Mouse (Mus musculus) ES-E14 (cell line): ENCODE results near the gene Gm20671. TPM values are rescaled to one million over a fixed set of nuclear protein-coding genes. Genes with fewer than 3 reads are reported as not detected.
A peak's percentile ranks its signal among the peaks of the same experiment; 100 is the strongest.
"Not testable (repeated sequence)": the region's sequence is repeated elsewhere in the genome, so short reads cannot be mapped to it uniquely, and the experiment has no call there.

ENCODE experiments used
- DNase-seq: peaks from one replicate; pipeline ENCODE4 v3.0.0-alpha.2; 2013; ENCODE audit warnings: low read depth, low spot score
- H3K27ac ChIP-seq: 2 replicates; pipeline ENCODE4 v1.5.1; 2012; ENCODE audit warnings: low read depth, mild to moderate bottlenecking, low read length, moderate library complexity, mixed read lengths; ENCODE audit not compliant: poor library complexity, insufficient read depth, severe bottlenecking
- H3K36me3 ChIP-seq: 2 replicates; pipeline ENCODE4 v1.6.1; 2012; ENCODE audit warnings: mild to moderate bottlenecking, low read length, moderate library complexity, mixed read lengths; ENCODE audit not compliant: control insufficient read depth, poor library complexity, insufficient read depth, severe bottlenecking
- H3K4me1 ChIP-seq, 2 experiments: fragments of 150-350 bp in 1 of 2; sonication (generic) in 1 of 2; 2 replicates each; pipeline ENCODE4 v1.6.1; 2012; ENCODE audit warnings: low read length in 2 of 2, mild to moderate bottlenecking in 1 of 2, mixed read lengths in 1 of 2; ENCODE audit not compliant: control insufficient read depth in 2 of 2, insufficient read depth in 2 of 2, poor library complexity in 1 of 2
- H3K4me3 ChIP-seq, 2 experiments: fragments of 150-350 bp in 1 of 2; sonication (generic) in 1 of 2; 2 replicates each; pipeline ENCODE4 v1.5.1; 2012; ENCODE audit warnings: low read length in 2 of 2, low read depth in 1 of 2, mild to moderate bottlenecking in 1 of 2, mixed read lengths in 1 of 2; ENCODE audit not compliant: insufficient read depth in 1 of 2, poor library complexity in 1 of 2, severe bottlenecking in 1 of 2
- H3K9ac ChIP-seq: 2 replicates; pipeline ENCODE4 v1.6.1; 2012; ENCODE audit warnings: low read depth, mild to moderate bottlenecking, low read length, mixed read lengths; ENCODE audit not compliant: poor library complexity, insufficient read depth, severe bottlenecking
- H3K9me3 ChIP-seq: fragments of 150-350 bp; sonication (generic); 2 replicates; pipeline ENCODE4 v1.6.1; 2012; ENCODE audit warnings: low read depth, mild to moderate bottlenecking, low read length; ENCODE audit not compliant: control insufficient read depth, insufficient read depth
- CHD2 ChIP-seq: IDR thresholded peaks from 2 replicates; pipeline ENCODE4 v1.6.1; 2014; ENCODE audit warnings: mild to moderate bottlenecking, low read depth, low read length, inconsistent platforms
- HCFC1 ChIP-seq: IDR thresholded peaks from 2 replicates; pipeline ENCODE4 v1.6.1; 2012; ENCODE audit warnings: low read length, inconsistent platforms, borderline replicate concordance; ENCODE audit not compliant: insufficient read depth
- MAFK ChIP-seq: IDR thresholded peaks from 2 replicates; pipeline ENCODE4 v1.6.1; 2014; ENCODE audit warnings: mild to moderate bottlenecking, low read depth, low read length, inconsistent platforms; ENCODE audit not compliant: insufficient read depth
- ZC3H11A ChIP-seq: IDR thresholded peaks from 2 replicates; pipeline ENCODE4 v1.6.1; 2012; ENCODE audit warnings: low read depth, mild to moderate bottlenecking, inconsistent platforms, low read length, borderline replicate concordance
- ZNF384 ChIP-seq: IDR thresholded peaks from 2 replicates; pipeline ENCODE4 v1.6.1; 2012; ENCODE audit warnings: low read depth, low read length, inconsistent platforms
- in situ Hi-C, 2 experiments: fragments of 600-800 bp; cut with MboI; formaldehyde crosslinking; loops; one replicate each; pipeline ENCODE4 v1.15.1; 2025; ENCODE audit warnings: low sequenced_read_pairs in 2 of 2, inconsistent platforms in 1 of 2; ENCODE audit not compliant: unreplicated experiment in 2 of 2
- total RNA-seq: library from RNA; depleted of rRNA; stranded (reverse); fragments of 300-350 nt; gene quantifications from 2 replicates; pipeline ENCODE4 v1.2.3, GENCODE M21; 2012

The Gm20671 gene
- total RNA-seq, 1 experiment = not detected

- H3K9me3 ChIP-seq = no peaks in the 10 kb centered on the region
- H3K36me3 ChIP-seq = peaks cover 15% of the 10 kb centered on the region
- no peaks in the 10 kb centered on the region for H3K4me1 ChIP-seq
- DNase-seq = no peak
- TF ChIP-seq ZC3H11A = no peak
- TF ChIP-seq CHD2 = no peak
- TF ChIP-seq HCFC1 = no peak
- no peak for TF ChIP-seq MAFK
- no peak for TF ChIP-seq ZNF384
- H3K4me3 ChIP-seq = no peak overlapping the region
- no peak overlapping the region for H3K27ac ChIP-seq
- H3K9ac ChIP-seq = no peak overlapping the region
- in situ Hi-C loops = no loop called here
Observed at GRCm38 (mm10) chr5:32761566-32762140, 65.3 kb downstream of the Gm20671 start.

- H3K36me3 ChIP-seq = peaks cover 15% of the 10 kb centered on the region
- no peaks in the 10 kb centered on the region for H3K9me3 ChIP-seq
- in situ Hi-C loops = no loop called here
- peak overlapping the region; percentile 81; the same call in 1 of the 2 replicates for H3K27ac ChIP-seq
- no peaks in the 10 kb centered on the region for H3K4me1 ChIP-seq
- no peak for DNase-seq
- H3K4me3 ChIP-seq = no peak overlapping the region
- no peak for TF ChIP-seq MAFK
- no peak for TF ChIP-seq ZC3H11A
- TF ChIP-seq HCFC1 = no peak
- no peak for TF ChIP-seq CHD2
- no peak overlapping the region for H3K9ac ChIP-seq
Observed at GRCm38 (mm10) chr5:32760787-32761186, 66.1 kb downstream of the Gm20671 start.

- DNase-seq, H3K4me3 ChIP-seq, H3K9me3 ChIP-seq, H3K9ac ChIP-seq, in situ Hi-C loops, H3K4me1 ChIP-seq: not testable (repeated sequence)
- peak overlapping the region; percentile 81; the same call in 1 of the 2 replicates for H3K27ac ChIP-seq
- H3K36me3 ChIP-seq = peaks cover 15% of the 10 kb centered on the region
Observed at GRCm38 (mm10) chr5:32760352-32760751, 66.6 kb downstream of the Gm20671 start.

DNA sequence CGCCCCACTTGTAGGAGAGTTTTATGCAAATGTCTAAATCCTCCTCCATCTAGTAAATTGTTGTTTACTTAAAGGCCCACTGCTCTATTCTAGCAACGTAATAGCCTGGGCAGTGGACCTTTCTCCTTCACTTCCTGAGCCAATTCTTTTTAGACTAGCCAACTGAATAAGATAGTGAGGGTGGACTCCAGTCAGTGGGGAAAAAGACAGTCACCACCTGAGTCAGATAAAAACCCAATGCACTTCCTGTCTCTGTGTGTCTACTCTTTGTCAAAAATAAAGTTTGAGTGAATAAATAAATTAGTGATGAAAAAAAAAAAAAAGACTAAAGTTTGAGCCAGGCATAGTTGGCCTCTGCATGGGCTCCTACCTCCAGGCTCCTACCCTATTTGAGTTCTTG lies 67.2 kb downstream of the Gm20671 start:
- Histone ChIP-seq H3K9ac (no peak overlapping the region), H3K4me3 (no peak overlapping the region), H3K36me3 (peaks cover 15% of the 10 kb centered on the region), H3K27ac (no peak overlapping the region), H3K4me1 (no peaks in the 10 kb centered on the region), H3K9me3 (no peaks in the 10 kb centered on the region)
- TF ChIP-seq ZNF384 (0 out of 2 replicates have a peak, but pooled peaks have one; percentile 21), ZC3H11A (no peak)
- in situ Hi-C loops = no loop called here
- DNase-seq = no peak

DNA sequence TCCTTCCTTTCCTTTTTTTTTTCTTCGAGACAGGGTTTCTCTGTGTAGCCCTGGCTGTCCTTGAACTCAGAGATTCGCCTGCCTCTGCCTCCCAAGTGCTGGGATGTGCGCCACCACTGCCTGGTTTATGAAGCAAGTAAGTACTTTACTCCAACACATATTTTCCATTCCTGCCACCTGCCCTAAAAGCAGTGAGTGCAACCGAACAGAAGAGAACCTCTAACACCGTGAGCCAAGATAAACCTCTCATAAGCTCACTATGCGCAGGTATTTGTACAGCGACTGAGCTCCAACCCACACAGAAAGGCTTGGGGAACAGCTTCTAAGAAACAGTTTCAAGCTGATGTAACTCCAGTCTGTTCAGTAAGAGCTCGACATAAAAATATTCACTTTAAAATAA lies 70.8 kb downstream of the Gm20671 start:
- no peak overlapping the region for H3K9ac ChIP-seq
- no peak overlapping the region for H3K27ac ChIP-seq
- H3K4me3 ChIP-seq = no peak overlapping the region
- peaks cover 4 to 10% of the 10 kb centered on the region in 2 experiments; a peak in 2 of 4 replicates for H3K4me1 ChIP-seq
- H3K36me3 ChIP-seq = peaks cover 3% of the 10 kb centered on the region; the same call in 1 of the 2 replicates
- in situ Hi-C loops = no loop called here
- no peak for DNase-seq
- TF ChIP-seq ZNF384 (no peak), ZC3H11A (no peak), MAFK (no peak), HCFC1 (no peak), CHD2 (no peak)
- no peaks in the 10 kb centered on the region for H3K9me3 ChIP-seq
